Mouse (Mus musculus): ENCODE measurements around the gene Dusp12. TPM values are rescaled to one million over a fixed set of nuclear protein-coding genes. Genes with fewer than 3 reads are reported as not detected.
A peak's percentile ranks its signal among the peaks of the same experiment; 100 is the strongest.

Gene Dusp12
- total RNA-seq, 4 experiments from 2014 or later, result 7.6 to 8.9 (median 8.3) TPM

DNA sequence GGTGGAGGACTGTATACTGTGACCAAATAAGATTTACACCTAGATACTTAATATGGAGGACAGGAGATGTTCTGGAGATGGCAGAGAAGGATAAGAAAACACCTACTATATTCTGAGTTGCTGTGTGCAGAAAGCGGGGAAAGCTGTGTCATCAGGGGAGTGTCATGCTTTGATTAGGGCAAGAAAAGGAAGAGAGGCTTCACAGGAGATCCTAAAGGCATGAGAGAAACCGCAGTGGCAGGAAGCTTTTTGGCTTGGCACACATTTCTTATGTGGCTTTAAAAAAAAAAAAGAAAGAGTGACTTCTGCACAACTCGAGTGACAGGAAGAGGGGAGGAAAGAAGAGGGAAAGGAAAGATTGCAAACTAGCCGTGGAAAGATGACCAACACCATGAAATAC, 22.3 kb downstream of the Dusp12 start:
- no peak for DNase-seq (ENCODE audit: low spot score)

DNA sequence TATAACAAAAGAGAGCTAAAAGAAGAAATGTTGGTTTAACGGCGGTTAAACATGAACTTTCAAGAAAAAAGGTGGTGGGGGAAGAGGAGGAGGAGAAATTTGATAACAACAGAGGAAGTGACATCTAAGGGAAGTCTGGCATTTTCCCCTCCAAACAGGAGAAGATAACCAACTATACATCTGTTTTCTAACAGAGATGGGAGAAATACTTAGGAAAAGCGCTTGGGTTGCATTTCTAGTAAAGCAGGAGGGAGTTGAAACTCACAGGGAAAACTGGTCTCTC, 23.0 kb downstream of the Dusp12 start:
- DNase-seq (ENCODE audit: low spot score), result no peak

DNA sequence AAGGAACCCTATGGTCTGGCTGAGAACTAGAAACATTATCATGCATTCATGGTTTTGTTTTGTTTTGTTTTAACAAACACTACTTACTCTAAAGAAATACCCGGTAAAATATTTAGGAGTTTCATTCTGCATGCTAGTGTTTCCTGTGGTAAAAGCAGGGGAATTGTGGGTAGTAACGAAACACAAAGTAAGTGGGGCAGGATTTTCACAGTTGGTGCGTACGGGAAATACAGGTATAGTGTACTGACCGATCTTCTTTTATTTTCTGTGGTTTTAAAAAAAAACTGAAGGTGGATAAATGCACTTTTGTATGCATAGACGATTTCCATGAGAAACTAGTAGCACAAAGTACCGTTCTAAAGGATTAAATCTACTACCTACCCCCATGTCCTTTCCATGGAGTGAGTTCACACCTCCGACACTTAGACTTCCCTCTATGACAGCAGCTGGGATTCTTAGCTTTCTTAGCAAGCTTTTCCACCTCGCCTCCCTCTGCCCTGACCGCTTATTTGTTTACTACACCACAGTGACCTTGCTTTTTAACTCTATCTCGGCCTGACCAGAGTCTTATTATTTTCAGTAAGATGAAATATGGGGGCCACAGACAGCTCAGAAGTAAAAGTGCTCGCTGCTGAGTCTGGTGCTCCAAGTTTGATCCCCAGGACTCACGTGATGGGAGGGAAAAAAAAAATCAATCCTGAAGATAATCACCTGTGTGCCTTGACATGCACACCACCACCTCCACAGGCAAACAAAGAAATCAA, 23.5 kb downstream of the Dusp12 start:
- no peak for DNase-seq (ENCODE audit: low spot score)

DNA sequence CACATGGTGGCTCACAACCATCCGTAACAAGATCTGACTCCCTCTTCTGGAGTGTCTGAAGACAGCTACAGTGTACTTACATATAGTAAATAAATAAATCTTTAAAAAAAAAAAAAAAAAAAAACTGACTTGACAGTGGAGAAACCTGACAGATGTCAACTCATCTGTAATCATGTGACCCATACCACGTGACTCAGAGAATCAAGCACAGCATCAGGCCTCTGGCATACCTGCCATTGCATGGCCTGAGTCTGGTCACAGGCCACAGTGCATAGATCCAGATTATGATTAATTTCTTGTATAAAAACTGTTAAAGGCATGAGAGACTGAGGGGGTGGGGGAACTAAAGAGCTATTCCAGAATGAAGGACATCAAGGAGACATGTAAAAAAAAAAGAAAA, 26.5 kb downstream of the Dusp12 start:
- DNase-seq (ENCODE audit: low spot score), result no peak

DNA sequence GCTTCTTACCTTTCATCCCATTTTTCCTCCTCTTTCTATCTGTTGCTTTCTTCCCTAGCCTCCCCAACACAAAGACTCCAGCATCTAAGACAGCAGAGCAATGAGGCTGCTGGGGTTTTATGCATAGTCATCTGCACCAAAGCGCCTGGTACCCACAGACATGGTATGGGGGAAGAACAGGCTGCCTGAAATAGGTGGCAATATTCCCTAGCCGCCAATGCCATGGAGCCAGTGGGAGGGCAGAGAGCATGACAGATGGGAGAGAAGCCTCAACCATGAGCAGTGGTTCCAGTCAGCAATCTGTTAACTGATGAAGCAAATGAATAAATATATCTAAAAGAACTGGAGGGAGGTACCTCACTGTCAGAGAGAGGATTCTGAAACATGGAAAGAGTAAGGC, 28.0 kb downstream of the Dusp12 start:
- no peak for DNase-seq (ENCODE audit: low spot score)

DNA sequence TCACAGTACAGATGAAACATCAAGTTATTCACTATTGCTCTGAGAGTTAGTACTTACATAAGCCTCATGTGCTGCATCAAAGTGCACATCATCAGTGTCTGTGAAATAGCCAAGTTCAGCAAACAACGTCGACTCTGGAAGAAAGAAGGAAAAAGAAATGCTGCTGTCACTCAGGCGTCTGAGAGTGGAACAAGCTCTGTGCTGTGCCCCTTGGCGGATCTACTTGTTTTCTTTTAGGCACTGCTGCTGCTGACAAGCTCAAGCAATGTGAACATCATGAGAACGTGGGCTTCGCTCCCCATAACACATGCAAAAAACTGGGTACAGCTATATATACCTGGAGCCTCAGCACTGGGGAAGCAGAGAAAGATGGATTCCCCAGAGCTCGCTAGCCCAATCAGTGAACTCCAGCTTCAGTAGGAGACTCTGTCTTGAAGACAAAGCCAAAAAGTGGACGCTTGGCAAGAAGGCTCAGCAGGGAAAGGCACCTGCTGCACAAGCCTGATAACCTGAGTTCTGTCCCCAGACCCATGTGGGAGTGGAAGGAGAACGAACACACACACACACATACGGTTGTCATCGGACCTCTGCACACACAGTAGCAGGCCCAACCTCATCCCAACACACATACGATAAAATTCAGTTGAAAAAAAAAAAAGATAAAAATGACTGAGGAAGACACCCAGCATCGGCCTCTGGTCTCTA, 30.1 kb downstream of the Dusp12 start:
- DNase-seq (ENCODE audit: low spot score), result no peak

DNA sequence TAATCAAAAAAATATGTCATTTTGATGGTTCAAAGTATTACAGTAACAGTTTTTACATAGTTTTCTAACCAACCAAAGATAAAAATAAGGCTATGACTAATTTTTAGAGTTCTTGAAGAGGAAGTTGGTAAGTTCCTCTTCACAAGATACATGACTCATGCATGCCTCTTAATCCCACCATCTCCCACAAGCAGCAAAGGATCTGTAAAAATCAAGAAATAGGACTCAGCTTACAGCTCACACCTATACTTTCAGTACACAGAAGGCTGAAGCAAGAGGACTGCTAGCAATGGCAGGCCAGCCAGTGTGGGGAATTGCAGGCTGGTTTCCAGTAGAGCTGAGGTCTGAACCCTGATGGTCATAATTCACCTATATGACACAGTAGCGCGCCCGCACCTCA, 31.7 kb downstream of the Dusp12 start:
- no peak for DNase-seq (ENCODE audit: low spot score)

DNA sequence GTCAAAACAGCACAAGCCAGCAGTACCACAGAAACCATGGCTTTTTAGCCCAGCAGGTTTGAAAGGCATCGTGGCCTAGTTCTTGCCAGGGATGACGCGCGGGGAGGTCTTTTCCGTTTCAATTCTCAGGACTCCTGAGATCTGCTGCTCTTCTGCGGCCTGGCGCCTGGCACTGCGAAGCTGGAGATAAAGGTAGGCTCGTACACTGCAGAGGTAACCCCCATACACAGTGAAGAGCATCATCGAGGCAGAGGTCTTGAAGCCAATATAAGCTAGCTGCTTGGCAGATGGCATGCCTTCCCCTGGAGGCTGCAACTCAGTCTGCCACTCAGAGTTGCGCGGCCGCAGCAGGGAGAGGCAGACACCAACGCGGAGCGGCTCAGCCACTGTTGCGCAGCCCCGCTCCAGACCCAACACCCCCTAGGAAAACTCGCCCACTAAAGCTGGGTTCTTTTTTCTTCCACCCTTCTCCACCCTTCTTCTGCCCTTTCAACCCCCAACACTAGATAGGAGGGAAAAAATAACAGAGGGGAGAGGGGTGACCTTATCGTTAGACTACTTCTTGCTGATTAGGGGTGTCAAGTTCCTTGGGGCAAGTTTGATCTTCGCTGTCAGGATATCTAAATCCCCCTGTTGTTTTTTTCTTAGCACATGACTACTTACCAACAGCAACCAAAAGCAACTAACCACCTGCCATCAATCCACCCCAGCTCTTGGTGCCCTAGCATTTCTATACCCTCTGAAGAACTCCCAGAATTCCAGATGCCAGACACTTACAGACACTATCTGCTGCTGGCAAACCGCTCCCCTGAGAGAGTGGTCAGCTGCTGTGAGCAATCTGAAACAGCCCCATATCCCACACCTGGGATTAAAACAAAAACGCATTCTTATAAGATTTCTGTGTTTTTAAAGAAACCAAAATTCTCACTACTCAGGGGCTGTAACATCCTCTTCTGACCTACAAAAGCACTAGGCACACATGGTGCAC, 34.4 kb downstream of the Dusp12 start:
- no peak for DNase-seq (ENCODE audit: low spot score)

DNA sequence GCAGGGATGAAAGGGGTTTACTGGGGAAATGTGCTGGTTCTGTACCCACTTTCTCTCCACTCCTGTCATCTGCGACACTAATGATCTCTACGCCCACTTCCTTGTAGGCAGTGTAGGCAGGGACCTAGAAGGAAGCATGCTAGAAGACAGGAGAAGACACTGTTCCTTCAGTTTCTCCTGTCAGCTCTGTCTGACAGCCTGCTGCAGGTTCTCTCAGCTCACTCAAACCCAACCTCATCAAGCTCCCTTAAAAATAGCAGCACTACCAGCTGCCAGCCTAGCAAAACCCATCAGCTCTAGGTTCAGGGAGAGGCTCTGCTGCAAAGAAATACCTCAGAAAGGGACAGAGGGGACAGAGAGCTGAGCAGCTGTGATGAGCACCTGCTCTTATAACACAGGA, 35.3 kb downstream of the Dusp12 start:
- DNase-seq (ENCODE audit: low spot score), result no peak

DNA sequence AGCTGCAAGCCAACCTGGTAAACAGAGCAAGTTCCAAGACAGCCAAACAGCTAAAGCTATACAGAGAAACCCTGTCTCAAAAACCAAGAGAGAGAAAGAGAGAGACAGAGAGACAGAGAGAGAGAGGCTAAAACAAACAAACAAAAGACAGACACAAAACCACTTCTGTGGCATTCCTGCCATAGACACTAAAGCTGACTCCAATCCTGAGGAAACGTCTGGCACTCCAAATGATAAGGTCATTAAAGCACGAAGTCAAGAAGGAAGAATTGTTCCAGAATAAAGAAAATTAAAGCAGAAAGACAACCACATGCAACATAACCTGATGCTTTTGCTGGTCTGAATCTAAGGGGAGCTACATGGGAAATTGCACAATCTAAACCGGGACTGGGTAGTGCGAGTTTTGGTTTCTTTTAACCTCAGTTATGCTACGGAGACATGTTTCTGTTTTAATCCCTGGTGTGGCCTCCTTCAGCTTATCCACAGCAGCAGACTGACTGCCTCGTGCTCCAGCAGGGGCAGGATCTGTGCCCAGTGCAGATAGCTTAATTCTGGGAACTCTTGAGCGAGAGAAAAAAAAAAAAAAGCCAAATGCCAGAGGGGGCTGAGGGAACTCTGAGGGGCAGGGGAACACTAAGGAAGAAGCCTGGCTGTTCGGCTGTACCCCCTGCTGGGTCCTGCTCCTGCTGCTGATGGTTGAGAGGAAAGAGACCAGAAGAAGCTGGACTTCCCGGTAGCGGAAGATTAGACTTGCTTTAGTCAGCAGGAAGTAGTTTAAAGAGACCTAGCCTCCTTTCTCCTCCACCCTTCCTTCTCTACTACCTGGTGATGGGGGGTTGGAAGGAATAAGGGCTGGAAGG, 39.7 kb downstream of the Dusp12 start:
- DNase-seq (ENCODE audit: low spot score), result no peak

DNA sequence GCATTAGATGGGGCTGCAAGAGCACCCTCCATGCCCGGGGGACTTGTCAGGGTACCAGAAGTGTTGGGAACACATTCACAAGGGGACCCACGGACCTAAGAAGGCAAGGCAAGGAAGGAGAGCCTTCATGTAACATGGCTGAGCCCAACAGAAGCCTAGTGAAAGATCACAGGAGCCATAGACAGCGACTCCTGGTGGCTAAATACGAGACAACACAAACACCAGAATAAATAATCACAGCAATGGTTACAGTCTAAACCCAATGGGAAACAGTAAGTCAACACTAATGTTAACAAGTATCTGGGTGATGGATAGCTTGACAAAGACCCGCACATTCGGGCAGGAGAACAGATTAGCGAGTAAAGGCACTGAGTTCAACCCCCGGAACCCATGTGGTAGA, 41.0 kb downstream of the Dusp12 start:
- no peak for DNase-seq (ENCODE audit: low spot score)

DNA sequence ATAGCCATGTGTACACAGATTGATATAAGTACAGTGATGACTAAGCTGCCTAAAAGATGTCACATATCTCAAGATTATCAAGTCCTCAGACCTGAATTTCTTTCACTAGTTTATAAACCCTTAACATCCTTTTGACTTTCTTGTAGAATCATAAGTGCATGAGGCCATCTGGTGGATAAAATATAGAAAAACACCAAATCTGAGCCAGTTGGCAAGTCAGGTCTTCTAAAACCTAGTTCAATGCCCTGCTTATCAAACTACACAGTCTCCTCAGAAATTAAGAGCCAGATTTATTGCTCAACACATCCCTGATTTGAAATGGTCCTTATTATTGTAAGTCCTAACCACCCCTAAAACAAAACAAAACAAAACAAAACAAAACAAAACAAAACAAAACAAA, 45.7 kb downstream of the Dusp12 start:
- peak; percentile 57 for DNase-seq (ENCODE audit: low spot score)

DNA sequence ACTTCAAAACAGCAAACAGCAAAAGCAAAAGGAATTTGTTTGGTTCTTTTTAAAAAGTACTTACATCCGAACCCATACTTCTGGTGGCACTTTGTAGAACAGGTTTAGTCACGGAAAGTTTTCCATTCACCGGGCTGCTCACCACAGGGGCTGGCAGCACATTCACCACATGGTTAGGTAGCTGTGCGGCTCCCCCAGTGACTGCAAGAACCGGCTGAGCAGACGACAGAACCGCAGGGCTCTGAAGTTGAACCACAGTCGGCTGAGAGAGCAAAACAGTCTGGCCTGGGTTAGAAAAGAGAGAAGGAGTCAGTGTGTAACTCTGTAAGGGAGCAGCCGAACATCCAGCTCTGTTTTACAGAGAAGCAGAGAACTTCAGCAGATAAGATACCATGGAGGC, 50.6 kb downstream of the Dusp12 start:
- DNase-seq (ENCODE audit: low spot score), result no peak

DNA sequence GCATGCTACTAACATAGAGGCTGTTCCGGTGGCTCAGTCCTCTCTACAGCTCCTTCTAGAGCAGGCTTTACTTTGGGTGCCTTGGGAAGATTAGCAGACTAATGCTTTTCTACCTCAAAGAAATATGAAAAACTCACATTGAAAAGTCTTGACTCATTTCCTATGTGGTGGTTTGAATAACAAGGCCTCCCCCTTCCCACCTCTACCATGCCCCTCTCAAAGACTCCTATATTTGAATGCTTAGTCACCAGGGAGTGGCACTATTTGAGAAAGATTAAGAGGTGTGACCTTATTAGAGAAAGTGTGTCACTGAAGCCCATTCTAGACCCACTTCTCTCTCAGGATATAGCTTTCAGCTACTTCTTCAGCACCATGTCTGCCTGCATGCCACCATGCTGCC, 55.6 kb downstream of the Dusp12 start:
- no peak for DNase-seq (ENCODE audit: low spot score)

DNA sequence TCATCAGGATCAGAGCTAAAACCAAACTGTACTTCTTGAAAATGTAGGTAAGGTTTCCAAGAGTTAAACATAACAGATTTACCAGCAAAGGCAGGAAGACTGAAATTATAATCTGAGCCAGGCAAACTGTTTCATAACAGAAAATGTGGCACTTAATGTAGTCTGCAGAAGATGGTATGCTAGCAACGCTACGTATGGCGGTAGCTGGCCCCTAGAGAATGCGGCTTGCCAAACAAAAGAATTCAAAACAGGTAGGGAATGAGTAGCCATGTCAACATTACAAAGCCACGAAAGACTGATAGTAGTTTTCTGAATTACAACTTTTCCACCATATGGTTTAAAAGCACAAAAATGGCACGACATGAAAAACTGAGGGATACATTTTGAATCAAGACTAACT, 56.0 kb downstream of the Dusp12 start:
- no peak for DNase-seq (ENCODE audit: low spot score)

Other genes starting within 250 kb of the Dusp12 start
- 10 to 100 TPM in 1 of 4 experiments, 1 to 10 TPM in 3; 4.4 to 14.8 (median 7.6) TPM for gene Olfml2b, start 241.0 kb downstream of the Dusp12 start, total RNA-seq (2022)
- 10 to 100 TPM; 70.6 to 81.4 (median 76.4) TPM for gene Atf6, start 17.8 kb downstream of the Dusp12 start, total RNA-seq (2022)
- under 1 TPM in 3 of 4 experiments, not detected in 1; 0.44 to 0.68 (median 0.57) TPM for gene Gm26620, start 475 bp downstream of the Dusp12 start, total RNA-seq (2022)
- not detected for gene Fcrlb, start 27.4 kb upstream of the Dusp12 start, total RNA-seq (2022)
- 1 to 10 TPM in 1 of 4 experiments, under 1 TPM in 2, not detected in 1; 0.75 to 1.1 (median 0.86) TPM for gene Fcrla, start 42.0 kb upstream of the Dusp12 start, total RNA-seq (2022)
- gene Fcgr2b, start 91.0 kb upstream of the Dusp12 start, total RNA-seq (2022), result 10 to 100 TPM in 1 of 4 experiments, 1 to 10 TPM in 3; 3.9 to 10.6 (median 5.7) TPM
- gene Fcgr4, start 133.4 kb upstream of the Dusp12 start, total RNA-seq (2022), result 1 to 10 TPM in 1 of 4 experiments, under 1 TPM in 2, not detected in 1; 0.22 to 1.4 (median 0.50) TPM
- gene Fcgr3, start 179.4 kb upstream of the Dusp12 start, total RNA-seq (2022), result 10 to 100 TPM in 2 of 4 experiments, 1 to 10 TPM in 2; 7.8 to 13.7 (median 9.7) TPM
- gene Cfap126, start 228.4 kb upstream of the Dusp12 start, total RNA-seq (2022), result 1 to 10 TPM in 1 of 4 experiments, under 1 TPM in 3; 0.60 to 2.0 (median 0.88) TPM